Mouse (Mus musculus): ENCODE data around the gene Mical3.

The Mical3 gene

GRCm38 (mm10) chr6:121084050-121084480 lies 46.7 kb downstream of the Mical3 start:
- no peak for DNase-seq (ENCODE audit: low spot score in 2 of 2)

GRCm38 (mm10) chr6:121082094-121082473 lies 48.7 kb downstream of the Mical3 start:
- no peak for DNase-seq (ENCODE audit: low spot score in 2 of 2)

DNA sequence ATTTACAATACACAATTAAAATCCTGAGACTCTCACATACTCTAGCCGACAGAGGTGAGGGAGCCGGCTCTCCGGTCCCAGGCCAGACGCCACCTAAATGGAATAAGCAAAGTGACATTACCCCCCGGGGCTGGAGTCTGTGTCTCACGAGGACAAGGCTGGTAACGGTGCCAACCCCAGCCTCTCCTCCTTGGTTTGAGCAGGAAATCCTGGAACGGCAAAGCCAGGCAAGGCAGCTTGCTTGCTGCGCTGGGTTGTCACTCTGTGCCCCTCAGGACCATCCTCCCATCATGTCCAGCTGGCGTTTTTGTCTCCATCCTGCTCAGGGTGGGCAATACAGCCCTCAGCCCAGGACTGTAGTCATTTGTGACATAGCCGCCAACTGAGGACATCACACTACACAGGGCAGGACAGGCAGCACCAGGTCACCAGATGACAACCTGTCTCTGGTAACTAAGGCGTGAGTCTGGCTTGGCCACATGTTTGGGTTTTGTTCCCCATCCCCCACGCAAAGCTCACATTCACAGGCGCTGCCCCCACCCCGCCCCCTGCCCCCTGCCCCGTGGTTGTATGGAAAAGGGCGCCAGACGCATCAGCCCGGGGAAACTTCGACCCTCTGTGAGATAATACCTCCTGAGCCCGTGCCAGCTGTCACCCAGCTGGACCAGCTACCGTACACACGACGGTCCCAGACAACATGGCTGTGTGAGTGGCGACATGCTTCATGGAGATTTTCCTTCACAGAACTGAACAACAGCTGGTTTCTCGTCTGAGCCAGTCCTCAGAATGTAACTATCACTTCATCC lies 49.3 kb downstream of the Mical3 start:
- DNase-seq (ENCODE audit: low spot score in 2 of 2), result no peak

- DNase-seq (ENCODE audit: low spot score in 2 of 2), result no peak
Measured at GRCm38 (mm10) chr6:121078175-121078574, 52.6 kb downstream of the Mical3 start.

GRCm38 (mm10) chr6:121076929-121077566 lies 53.8 kb downstream of the Mical3 start:
- DNase-seq (ENCODE audit: low spot score in 2 of 2), result no peak

GRCm38 (mm10) chr6:121075763-121076162 lies 55.0 kb downstream of the Mical3 start:
- no peak for DNase-seq (ENCODE audit: low spot score in 2 of 2)

- DNase-seq (ENCODE audit: low spot score in 2 of 2), result no peak
Measured at GRCm38 (mm10) chr6:121073312-121073711, 57.5 kb downstream of the Mical3 start.

- no peak for DNase-seq (ENCODE audit: low spot score in 2 of 2)
Measured at GRCm38 (mm10) chr6:121072615-121073014, 58.2 kb downstream of the Mical3 start.

- DNase-seq (ENCODE audit: low spot score in 2 of 2), result no peak
Measured at GRCm38 (mm10) chr6:121070584-121071230, 60.1 kb downstream of the Mical3 start.

GRCm38 (mm10) chr6:121069156-121069555 lies 61.6 kb downstream of the Mical3 start:
- DNase-seq (ENCODE audit: low spot score in 2 of 2), result no peak

DNA sequence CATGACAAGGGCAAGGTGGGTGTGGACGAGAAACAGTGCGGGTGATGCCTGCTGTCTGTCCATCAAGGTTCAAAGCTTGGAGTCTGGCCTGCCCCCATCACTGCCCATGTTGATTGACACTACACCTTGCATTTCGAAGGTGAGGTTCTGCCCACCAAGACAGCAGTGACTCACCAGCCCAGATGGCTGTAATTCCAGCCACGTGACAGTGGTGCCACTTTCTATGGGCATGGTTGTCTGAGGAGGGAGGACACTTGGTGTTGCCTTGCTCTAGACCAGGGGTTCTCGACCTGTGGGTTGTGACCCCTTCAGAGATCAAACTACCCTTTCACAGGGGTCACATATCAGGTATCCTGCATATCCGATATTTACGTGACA lies 62.7 kb downstream of the Mical3 start:
- DNase-seq (ENCODE audit: low spot score in 2 of 2), result no peak

DNA sequence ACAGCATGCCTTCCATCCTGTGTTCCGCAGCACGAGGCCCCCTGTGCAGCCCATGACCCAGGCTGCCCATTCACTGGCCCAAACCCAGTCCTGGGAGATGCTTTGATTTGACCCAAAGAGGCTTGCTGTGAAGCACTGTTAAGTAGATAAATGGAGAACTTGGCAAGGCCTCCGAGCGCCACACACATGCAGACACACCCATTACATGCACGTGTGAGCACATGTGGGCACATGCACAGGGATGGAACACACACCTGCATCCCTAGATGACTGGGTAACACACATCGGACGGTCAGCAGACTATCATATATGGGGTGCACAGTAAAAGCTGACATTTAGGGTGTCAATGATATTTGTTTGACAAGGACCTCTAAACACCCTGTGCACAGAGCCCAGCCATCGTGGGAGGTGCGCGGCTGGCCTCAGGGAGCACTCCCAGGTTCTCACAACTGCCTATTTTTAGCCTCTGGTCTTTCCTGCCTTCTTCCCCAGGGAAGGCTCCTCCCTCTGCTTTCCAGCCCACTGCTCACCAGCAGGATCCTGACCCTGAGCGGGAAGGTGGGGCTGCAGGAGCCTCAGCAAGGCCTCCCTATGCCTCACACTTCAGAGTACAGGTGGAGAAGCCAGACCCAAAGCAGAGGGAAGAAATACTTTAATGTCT lies 63.2 kb downstream of the Mical3 start:
- no peak for DNase-seq (ENCODE audit: low spot score in 2 of 2)

- DNase-seq (ENCODE audit: low spot score in 2 of 2), result peak in 1 of 2 experiments; percentile 46
Measured at GRCm38 (mm10) chr6:121066761-121067160, 64.0 kb downstream of the Mical3 start.

GRCm38 (mm10) chr6:121064356-121065015 lies 66.3 kb downstream of the Mical3 start:
- DNase-seq (ENCODE audit: low spot score in 2 of 2), result no peak

DNA sequence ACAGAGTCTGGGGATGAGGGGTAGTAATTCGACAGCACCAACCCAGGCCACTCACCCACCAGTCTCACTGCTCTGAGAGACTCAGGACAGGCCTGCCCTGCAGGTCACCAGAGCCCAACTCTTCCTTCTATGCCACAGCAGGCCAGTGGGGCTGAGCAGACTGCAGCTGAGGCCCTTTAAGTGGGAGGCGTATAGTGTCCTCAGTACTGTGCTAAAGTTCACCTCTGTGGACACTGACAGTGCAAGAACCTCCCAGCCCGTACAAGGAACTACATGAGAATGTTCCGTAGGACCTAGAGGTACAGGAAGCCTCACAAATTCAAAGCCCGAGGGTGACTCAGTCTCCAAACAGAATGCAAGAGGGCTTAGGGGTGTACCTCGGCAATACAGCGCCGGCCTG lies 67.0 kb downstream of the Mical3 start:
- no peak for DNase-seq (ENCODE audit: low spot score in 2 of 2)

DNA sequence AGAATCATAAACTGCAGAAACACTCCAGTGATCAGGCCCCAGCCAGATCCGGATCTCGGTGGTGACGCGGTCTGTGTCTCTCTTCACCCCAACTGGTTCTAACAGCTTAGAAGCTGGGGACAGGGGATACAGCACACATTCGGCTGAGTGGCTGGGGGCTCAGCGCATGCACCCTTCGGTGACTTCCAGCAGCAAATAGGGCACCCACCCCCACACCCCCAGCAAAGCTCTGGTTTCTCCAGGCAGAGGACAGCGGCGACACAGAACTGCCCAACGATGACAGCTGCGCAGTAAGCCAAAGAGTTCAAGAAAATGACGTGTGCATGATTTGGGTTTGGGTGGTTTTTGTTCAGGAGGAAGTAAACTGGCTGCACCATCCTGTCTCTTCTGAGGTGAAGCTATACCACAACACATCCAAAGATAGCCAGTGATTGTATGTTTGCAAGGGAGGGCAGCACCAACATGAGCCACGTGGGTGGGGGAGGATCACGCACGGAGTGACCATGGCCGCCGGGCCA lies 67.8 kb downstream of the Mical3 start:
- no peak for DNase-seq (ENCODE audit: low spot score in 2 of 2)

DNA sequence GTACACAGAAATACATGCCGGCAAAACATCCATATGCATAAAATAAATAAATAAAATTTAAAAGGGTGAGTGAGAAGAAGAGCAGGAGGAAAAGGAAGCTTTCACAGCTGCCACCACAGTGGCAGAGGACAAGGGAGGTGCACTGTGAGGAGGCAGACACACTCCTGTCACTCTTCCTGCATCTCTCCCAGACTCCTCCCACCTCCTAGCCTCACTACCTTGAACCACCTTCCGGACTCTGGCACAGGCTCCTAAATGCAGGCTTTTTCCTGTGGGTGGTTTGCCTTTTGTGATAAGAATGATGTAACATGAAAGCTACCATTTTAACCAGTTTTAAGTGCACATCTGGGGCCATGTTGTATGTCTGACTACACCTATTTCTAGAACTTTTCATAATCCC lies 72.8 kb downstream of the Mical3 start:
- no peak for DNase-seq (ENCODE audit: low spot score in 2 of 2)

DNA sequence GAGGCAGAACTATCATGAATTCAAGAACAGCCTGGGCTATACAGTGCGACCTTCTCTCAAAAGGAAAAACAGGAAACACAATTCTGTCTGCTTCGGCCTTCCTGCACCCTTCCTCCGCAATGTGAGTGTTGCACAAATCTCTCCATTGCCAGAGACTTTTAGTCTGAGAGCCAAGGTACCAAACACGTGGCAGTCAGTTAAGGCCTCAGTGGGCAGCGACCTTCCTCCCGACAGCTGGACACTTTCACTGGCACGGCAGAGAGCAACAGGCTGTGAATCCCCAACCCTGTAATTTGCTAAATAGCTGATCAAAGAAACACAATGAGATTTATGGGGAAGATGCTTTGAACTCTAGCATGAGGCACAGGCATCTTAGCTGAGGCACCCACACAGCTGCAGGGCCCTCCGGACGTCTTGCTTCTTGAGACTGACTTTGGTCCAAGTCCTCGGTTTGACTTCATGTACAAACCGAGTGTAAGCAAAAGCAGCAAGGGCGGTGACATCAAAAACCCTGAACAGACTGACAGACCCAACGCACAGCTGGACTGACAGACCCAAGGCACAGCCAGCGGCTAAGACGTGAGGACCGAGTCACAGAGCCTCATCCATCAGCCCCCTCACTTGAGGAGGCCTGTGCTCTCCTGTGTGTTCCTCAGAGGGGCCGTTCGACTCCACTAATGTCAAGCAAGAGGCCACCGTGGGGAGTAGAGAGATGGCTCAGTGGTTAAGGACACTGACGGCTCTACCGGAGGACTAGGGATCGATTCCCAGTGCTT lies 73.4 kb downstream of the Mical3 start:
- no peak for DNase-seq (ENCODE audit: low spot score in 2 of 2)

DNA sequence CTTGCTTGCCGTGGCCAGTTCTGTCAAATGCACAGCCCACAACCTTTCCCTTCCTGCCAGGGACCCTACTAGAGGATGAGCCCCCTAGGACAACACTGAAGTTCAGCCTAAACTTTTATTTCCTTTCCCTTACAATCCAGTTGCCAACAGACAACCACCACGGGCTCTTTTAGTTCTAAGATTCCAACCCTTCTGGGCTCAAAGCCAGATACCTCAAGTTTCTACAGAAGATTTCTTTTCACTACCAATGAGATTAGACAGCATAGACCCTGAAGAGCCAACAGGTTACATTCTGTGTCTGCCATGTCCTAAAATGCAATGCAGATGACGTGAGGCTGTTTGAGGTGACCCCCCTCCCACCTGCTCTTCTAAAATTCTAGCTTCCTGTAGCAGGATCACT lies 75.3 kb downstream of the Mical3 start:
- no peak for DNase-seq (ENCODE audit: low spot score in 2 of 2)

GRCm38 (mm10) chr6:121054908-121055307 lies 75.9 kb downstream of the Mical3 start:
- no peak for DNase-seq (ENCODE audit: low spot score in 2 of 2)

DNA sequence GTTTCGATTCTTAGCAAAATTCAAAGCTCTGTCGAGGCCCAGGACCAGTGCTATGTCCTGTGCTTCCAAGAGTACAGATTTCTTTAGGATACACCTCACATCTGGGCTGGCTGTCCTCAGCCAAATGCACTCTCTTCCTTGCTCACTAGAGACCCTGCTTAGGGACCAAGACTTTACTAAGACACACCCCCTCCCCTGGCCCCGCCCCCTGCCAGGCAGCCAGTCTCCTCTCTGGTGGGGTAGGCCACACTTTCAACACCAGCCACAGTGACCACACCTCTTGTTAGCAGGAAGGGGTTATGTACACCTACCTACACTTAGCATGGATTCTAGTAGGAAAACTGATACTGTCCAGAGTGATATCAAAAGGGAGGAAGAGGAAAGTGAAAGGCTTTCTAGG lies 76.5 kb downstream of the Mical3 start:
- no peak for DNase-seq (ENCODE audit: low spot score in 2 of 2)
